Mouse (Mus musculus) myocyte (in vitro differentiated cells): Measurements from ENCODE around the gene Ift88. TPM values are rescaled to one million over a fixed set of nuclear protein-coding genes. Genes with fewer than 3 reads are reported as not detected.
A peak's percentile ranks its signal among the peaks of the same experiment; 100 is the strongest.

ENCODE experiments used
- H3K27me3 ChIP-seq: one replicate; pipeline ENCODE4 v1.6.1; 2011; ENCODE audit not compliant: control insufficient read depth, insufficient read depth, insufficient read length
- H3K36me3 ChIP-seq: one replicate; pipeline ENCODE4 v1.6.1; 2011; ENCODE audit not compliant: control insufficient read depth, insufficient read depth
- H3K4me2 ChIP-seq: one replicate; pipeline ENCODE4 v1.6.1; 2011; ENCODE audit warnings: low read depth, control low read depth
- H3K4me3 ChIP-seq: one replicate; pipeline ENCODE4 v1.5.1; 2011; ENCODE audit warnings: mild to moderate bottlenecking, control low read depth, moderate library complexity
- H3K79me2 ChIP-seq: one replicate; pipeline ENCODE4 v1.6.1; 2011; ENCODE audit not compliant: control insufficient read depth, insufficient read depth
- H3ac ChIP-seq: one replicate; pipeline ENCODE4 v1.6.1; 2011; ENCODE audit not compliant: control insufficient read depth, insufficient read length
- CEBPB ChIP-seq: IDR thresholded peaks from 2 replicates; pipeline ENCODE4 v1.6.1; 2011; ENCODE audit warnings: mild to moderate bottlenecking, moderate library complexity; ENCODE audit not compliant: poor library complexity, insufficient read depth, severe bottlenecking
- E2F4 ChIP-seq: IDR thresholded peaks from one replicate; pipeline ENCODE4 v1.6.1; 2011; ENCODE audit warnings: mild to moderate bottlenecking, control low read depth, moderate library complexity; ENCODE audit not compliant: insufficient read depth
- MAX ChIP-seq: IDR thresholded peaks from one replicate; pipeline ENCODE4 v1.6.1; 2011; ENCODE audit warnings: low read depth, mild to moderate bottlenecking, control low read depth
- MYOD1 ChIP-seq, 3 experiments: IDR thresholded peaks; one replicate each; pipeline ENCODE4 v1.6.1; 2011; ENCODE audit warnings: control low read depth in 2 of 3, low read depth in 2 of 3, mild to moderate bottlenecking in 2 of 3, moderate library complexity in 1 of 3; ENCODE audit not compliant: insufficient read length in 2 of 3, control insufficient read depth in 1 of 3
- MYOG ChIP-seq, 3 experiments: IDR thresholded peaks; one replicate each; pipeline ENCODE4 v1.6.1; 2011; ENCODE audit warnings: control low read depth in 2 of 3, low read depth in 2 of 3, mild to moderate bottlenecking in 2 of 3; ENCODE audit not compliant: insufficient read length in 2 of 3, control insufficient read depth in 1 of 3, insufficient read depth in 1 of 3
- POLR2A ChIP-seq: IDR thresholded peaks from one replicate; pipeline ENCODE4 v1.6.1; 2011; ENCODE audit warnings: low read depth, mild to moderate bottlenecking, control low read depth, moderate library complexity; ENCODE audit not compliant: insufficient read length
- POLR2AphosphoS2 ChIP-seq: IDR thresholded peaks from one replicate; pipeline ENCODE4 v1.6.1; 2011; ENCODE audit warnings: low read depth, control low read depth; ENCODE audit not compliant: insufficient read length
- REST ChIP-seq: IDR thresholded peaks from one replicate; pipeline ENCODE4 v1.6.1; 2011; ENCODE audit warnings: mild to moderate bottlenecking, control low read depth, moderate library complexity; ENCODE audit not compliant: insufficient read depth, insufficient read length
- SRF ChIP-seq: IDR thresholded peaks from one replicate; pipeline ENCODE4 v1.6.1; 2011; ENCODE audit warnings: low read depth; ENCODE audit not compliant: control insufficient read depth, insufficient read length
- TCF12 ChIP-seq: IDR thresholded peaks from one replicate; pipeline ENCODE4 v1.6.1; 2011; ENCODE audit warnings: mild to moderate bottlenecking, control low read depth; ENCODE audit not compliant: poor library complexity, insufficient read depth, severe bottlenecking
- TCF3 ChIP-seq: IDR thresholded peaks from one replicate; pipeline ENCODE4 v1.6.1; 2011; ENCODE audit warnings: low read depth, control low read depth; ENCODE audit not compliant: insufficient read length
- USF1 ChIP-seq: IDR thresholded peaks from one replicate; pipeline ENCODE4 v1.6.1; 2011; ENCODE audit warnings: low read depth, mild to moderate bottlenecking, control low read depth, moderate library complexity
- polyA plus RNA-seq: library from polyadenylated mRNA; unstranded; fragments of >200 nt; fragmentation: generic; extraction: Trizol; gene quantifications from one replicate; pipeline ENCODE4 v1.2.1, GENCODE M21; 2012; ENCODE audit warnings: missing spikeins

The Ift88 gene
- polyA plus RNA-seq, 1 experiment, result 2.8 TPM

DNA sequence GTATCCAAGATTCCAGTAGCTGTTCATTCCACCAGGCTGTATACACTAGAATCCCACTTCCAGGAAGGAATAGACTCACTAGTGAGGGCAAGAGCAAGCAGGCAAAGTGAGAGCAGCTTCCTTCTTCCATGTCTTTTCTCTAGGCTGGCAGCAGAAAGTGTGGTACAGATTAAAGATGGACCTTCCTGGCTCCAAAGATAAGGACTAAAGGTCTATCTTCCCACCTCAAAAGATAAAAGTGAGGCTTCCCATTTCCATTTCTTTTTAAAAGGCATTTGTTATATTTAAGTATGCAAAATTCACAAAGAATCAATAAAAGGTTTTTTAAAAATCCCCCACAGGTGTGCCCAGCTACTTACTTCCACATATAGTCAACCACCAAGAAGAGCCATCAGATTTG, 21.0 kb upstream of the Ift88 start:
- no peak for TF ChIP-seq SRF
- Histone ChIP-seq H3K27me3 (peaks cover 6% of the 10 kb centered on the region), H3K36me3 (no peaks in the 10 kb centered on the region), H3ac (no peak overlapping the region), H3K79me2 (no peaks in the 10 kb centered on the region), H3K4me3 (no peak overlapping the region), H3K4me2 (no peak overlapping the region)

GRCm38 (mm10) chr14:57407039-57407987, 16.5 kb upstream of the Ift88 start:
- Histone ChIP-seq H3ac (no peak overlapping the region), H3K4me3 (no peak overlapping the region), H3K4me2 (no peak overlapping the region), H3K36me3 (no peaks in the 10 kb centered on the region), H3K27me3 (peaks cover 6% of the 10 kb centered on the region), H3K79me2 (no peaks in the 10 kb centered on the region)
- TF ChIP-seq MYOD1 (IDR thresholded peaks at IDR 0.05; ENCODE audit: control insufficient read depth in 1 of 3, insufficient read length in 2 of 3, low read depth in 2 of 3), result no peak
- no peak for TF ChIP-seq TCF12
- no peak for TF ChIP-seq CEBPB
- TF ChIP-seq MAX, result no peak
- no peak for TF ChIP-seq SRF
- TF ChIP-seq TCF3, result no peak
- no peak for TF ChIP-seq E2F4
- no peak for TF ChIP-seq POLR2AphosphoS2
- TF ChIP-seq MYOG (IDR thresholded peaks at IDR 0.05; ENCODE audit: control insufficient read depth in 1 of 3, insufficient read depth in 1 of 3, insufficient read length in 2 of 3, low read depth in 2 of 3), result no peak
- no peak for TF ChIP-seq REST
- TF ChIP-seq POLR2A, result no peak
- TF ChIP-seq USF1, result no peak

DNA sequence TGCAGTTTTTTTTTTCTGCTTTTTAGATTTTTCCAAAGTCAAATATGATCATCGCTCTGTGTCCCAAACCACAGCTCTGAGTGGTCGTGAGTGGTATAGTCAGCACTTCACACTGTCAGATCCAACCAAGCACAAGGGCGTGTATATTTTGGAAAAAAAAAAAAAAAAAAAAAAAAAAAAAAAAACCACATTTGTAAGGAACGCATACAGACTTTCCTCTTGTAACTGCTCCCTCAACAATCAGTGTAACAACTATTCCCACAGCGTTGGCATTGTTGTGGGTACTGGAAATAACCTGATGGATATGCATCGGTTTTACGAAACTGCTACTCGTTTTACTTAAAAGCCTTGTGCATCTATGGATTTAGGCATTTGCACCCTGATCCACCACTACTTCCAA, 15.8 kb upstream of the Ift88 start:
- H3ac ChIP-seq, result no peak overlapping the region
- H3K36me3 ChIP-seq, result no peaks in the 10 kb centered on the region
- H3K27me3 ChIP-seq, result peaks cover 14% of the 10 kb centered on the region
- no peak for TF ChIP-seq POLR2AphosphoS2
- H3K79me2 ChIP-seq, result no peaks in the 10 kb centered on the region
- no peak overlapping the region for H3K4me2 ChIP-seq
- no peak overlapping the region for H3K4me3 ChIP-seq

DNA sequence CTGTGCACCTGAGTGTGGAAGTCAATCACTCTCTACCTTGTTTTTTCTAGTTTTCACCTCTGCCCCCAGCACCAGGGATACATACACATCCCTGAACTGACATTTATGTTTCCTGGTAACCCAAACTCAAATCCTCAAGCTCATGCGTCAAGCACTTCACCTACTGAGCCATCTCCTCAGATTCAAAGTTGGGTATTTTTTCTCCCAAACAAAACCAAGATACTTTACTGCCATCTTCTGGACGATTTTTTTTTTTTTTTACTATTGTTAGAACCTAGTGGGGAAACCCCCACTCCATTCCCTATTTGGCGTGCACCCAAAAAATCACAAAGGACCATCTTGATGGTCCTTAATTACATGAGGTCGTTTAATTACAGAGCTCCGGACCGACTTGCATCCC, 14.8 kb upstream of the Ift88 start:
- Histone ChIP-seq H3K4me3 (no peak overlapping the region), H3K27me3 (peaks cover 20% of the 10 kb centered on the region), H3K79me2 (no peaks in the 10 kb centered on the region), H3K36me3 (no peaks in the 10 kb centered on the region), H3ac (no peak overlapping the region), H3K4me2 (no peak overlapping the region)
- no peak for TF ChIP-seq CEBPB
- TF ChIP-seq TCF12, result no peak
- no peak for TF ChIP-seq E2F4
- no peak for TF ChIP-seq POLR2A
- TF ChIP-seq MYOG (IDR thresholded peaks at IDR 0.05; ENCODE audit: control insufficient read depth in 1 of 3, insufficient read depth in 1 of 3, insufficient read length in 2 of 3, low read depth in 2 of 3), result no peak
- no peak for TF ChIP-seq USF1
- TF ChIP-seq POLR2AphosphoS2, result no peak
- TF ChIP-seq REST, result no peak
- no peak for TF ChIP-seq TCF3
- no peak for TF ChIP-seq MAX
- TF ChIP-seq SRF, result no peak
- no peak for TF ChIP-seq MYOD1 (IDR thresholded peaks at IDR 0.05; ENCODE audit: control insufficient read depth in 1 of 3, insufficient read length in 2 of 3, low read depth in 2 of 3)

DNA sequence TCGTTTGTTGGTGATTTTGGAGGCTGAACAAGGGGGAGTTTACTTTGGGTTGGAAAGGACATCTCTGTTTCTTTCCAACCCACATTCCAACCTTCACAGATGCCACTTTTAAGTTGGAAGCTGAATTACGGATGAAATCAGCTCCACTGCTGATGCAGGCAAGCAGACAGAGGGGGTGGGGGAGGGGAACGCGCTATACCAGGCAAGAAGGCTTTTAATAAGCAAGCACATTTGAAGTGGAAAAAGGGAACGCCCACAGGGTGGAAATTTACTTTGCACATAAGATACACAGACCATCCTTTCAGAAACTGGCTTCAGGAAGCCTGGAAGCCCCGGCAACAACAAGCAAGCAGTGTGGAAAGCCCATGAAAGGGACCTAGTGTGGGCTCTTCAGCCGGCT, 11.7 kb upstream of the Ift88 start:
- H3K27me3 ChIP-seq, result peaks cover 29% of the 10 kb centered on the region
- H3K4me3 ChIP-seq, result no peak overlapping the region
- TF ChIP-seq POLR2A (no peak), TCF12 (no peak), TCF3 (no peak), MAX (no peak), E2F4 (no peak), POLR2AphosphoS2 (no peak), USF1 (no peak), MYOG (IDR thresholded peaks at IDR 0.05; ENCODE audit: control insufficient read depth in 1 of 3, insufficient read depth in 1 of 3, insufficient read length in 2 of 3, low read depth in 2 of 3) (no peak), REST (no peak), MYOD1 (IDR thresholded peaks at IDR 0.05; ENCODE audit: control insufficient read depth in 1 of 3, insufficient read length in 2 of 3, low read depth in 2 of 3) (no peak), CEBPB (no peak), SRF (no peak)
- no peaks in the 10 kb centered on the region for H3K79me2 ChIP-seq
- H3K36me3 ChIP-seq, result no peaks in the 10 kb centered on the region
- peak overlapping the region; percentile 12 for H3K4me2 ChIP-seq
- no peak overlapping the region for H3ac ChIP-seq
